Mouse (Mus musculus) layer of hippocampus, adult 2 months (tissue): ENCODE measurements around the gene Ddx10. TPM values are rescaled to one million over a fixed set of nuclear protein-coding genes. Genes with fewer than 3 reads are reported as not detected.

Experiments used
- DNase-seq, 2 experiments: peaks; one replicate each; pipeline ENCODE4 v3.0.0; 2022; ENCODE audit warnings: low spot score in 2 of 2
- H3K27ac ChIP-seq: fragments of 200-600 bp; 2 replicates; pipeline ENCODE4 v1.8.1; 2022
- H3K4me3 ChIP-seq: fragments of 200-600 bp; 2 replicates; pipeline ENCODE4 v1.8.1; 2022; ENCODE audit warnings: mild to moderate bottlenecking
- CTCF ChIP-seq: fragments of 200-600 bp; conservative IDR thresholded peaks from 2 replicates; pipeline ENCODE4 v1.8.1; 2022; ENCODE audit warnings: antibody characterized with exemption, mild to moderate bottlenecking, moderate library complexity
- total RNA-seq, 2 experiments: library from RNA; stranded (reverse); gene quantifications; 2 replicates each; pipeline ENCODE4 v1.2.3; 2021

Gene Ddx10
- total RNA-seq, 2 experiments from 2014 or later: 20.1 to 21.6 TPM

GRCm38 (mm10) chr9:53101103-53101502, 146.8 kb downstream of the Ddx10 start:
- DNase-seq: no peak
- H3K4me3 ChIP-seq: no peak overlapping the region
- no peak for TF ChIP-seq CTCF
- H3K27ac ChIP-seq: no peak overlapping the region

- H3K4me3 ChIP-seq: no peak overlapping the region
- TF ChIP-seq CTCF: no peak
- no peak for DNase-seq
- H3K27ac ChIP-seq: peak overlapping the region; percentile 1; the same call in 1 of the 2 replicates
Observed at GRCm38 (mm10) chr9:53095319-53096165, 152.3 kb downstream of the Ddx10 start.

GRCm38 (mm10) chr9:53094536-53094935, 153.3 kb downstream of the Ddx10 start:
- H3K27ac ChIP-seq: no peak overlapping the region
- no peak for DNase-seq

GRCm38 (mm10) chr9:53077626-53078025, 170.2 kb downstream of the Ddx10 start:
- TF ChIP-seq CTCF: no peak
- Histone ChIP-seq H3K27ac (no peak overlapping the region), H3K4me3 (no peak overlapping the region)
- DNase-seq: no peak

More at GRCm38 (mm10) chr9:53094536-53094935, 153.3 kb downstream of the Ddx10 start:
- no peak overlapping the region for H3K4me3 ChIP-seq
- TF ChIP-seq CTCF: no peak

- H3K27ac ChIP-seq: no peak overlapping the region
- no peak for DNase-seq
- H3K4me3 ChIP-seq: no peak overlapping the region
- no peak for TF ChIP-seq CTCF
Observed at GRCm38 (mm10) chr9:53075931-53076330, 171.9 kb downstream of the Ddx10 start.

GRCm38 (mm10) chr9:53074443-53074842, 173.4 kb downstream of the Ddx10 start:
- no peak for DNase-seq
- TF ChIP-seq CTCF: no peak
- Histone ChIP-seq H3K4me3 (no peak overlapping the region), H3K27ac (no peak overlapping the region)

GRCm38 (mm10) chr9:53073576-53074112, 174.2 kb downstream of the Ddx10 start:
- H3K4me3 ChIP-seq: no peak overlapping the region
- peak; percentile 12; the same call in 1 of the 2 replicates for TF ChIP-seq CTCF
- no peak overlapping the region for H3K27ac ChIP-seq
- DNase-seq: no peak

GRCm38 (mm10) chr9:53072088-53072487, 175.8 kb downstream of the Ddx10 start:
- H3K27ac ChIP-seq: peak overlapping the region; percentile 63
- TF ChIP-seq CTCF: no peak
- no peak overlapping the region for H3K4me3 ChIP-seq
- DNase-seq: peak in 1 of 2 experiments; percentile 69

GRCm38 (mm10) chr9:53070875-53071524, 176.9 kb downstream of the Ddx10 start:
- DNase-seq: no peak
- H3K27ac ChIP-seq: peak overlapping the region; percentile 63; the same call in 1 of the 2 replicates
- H3K4me3 ChIP-seq: no peak overlapping the region
- TF ChIP-seq CTCF: no peak

GRCm38 (mm10) chr9:53068166-53068565, 179.7 kb downstream of the Ddx10 start:
- no peak for DNase-seq
- no peak for TF ChIP-seq CTCF
- H3K4me3 ChIP-seq: no peak overlapping the region
- H3K27ac ChIP-seq: no peak overlapping the region

- Histone ChIP-seq H3K27ac (no peak overlapping the region), H3K4me3 (no peak overlapping the region)
- DNase-seq: no peak
- TF ChIP-seq CTCF: no peak
Observed at GRCm38 (mm10) chr9:53066428-53066827, 181.4 kb downstream of the Ddx10 start.

- H3K27ac ChIP-seq: no peak overlapping the region
- no peak for TF ChIP-seq CTCF
- no peak for DNase-seq
- H3K4me3 ChIP-seq: no peak overlapping the region
Observed at GRCm38 (mm10) chr9:53065028-53065427, 182.8 kb downstream of the Ddx10 start.

GRCm38 (mm10) chr9:53064531-53064930, 183.3 kb downstream of the Ddx10 start:
- Histone ChIP-seq H3K4me3 (no peak overlapping the region), H3K27ac (no peak overlapping the region)
- no peak for TF ChIP-seq CTCF
- no peak for DNase-seq
